Mouse (Mus musculus): ENCODE measurements around the gene Snx27. TPM values are rescaled to one million over a fixed set of nuclear protein-coding genes. Genes with fewer than 3 reads are reported as not detected.
A peak's percentile ranks its signal among the peaks of the same experiment; 100 is the strongest.

The Snx27 gene
- polyA plus RNA-seq, 1 experiment from 2014 or later, result 35.5 TPM

- Histone ChIP-seq H3K4me2 (replicated peaks) (no peak overlapping the region), H3K27me3 (replicated peaks) (no peaks in the 10 kb centered on the region), H3K27ac (no peak overlapping the region), H3K4me1 (replicated peaks) (0 out of 2 replicates have a peak, but pooled peaks cover 4% of the 10 kb centered on the region), H3K36me3 (no peaks in the 10 kb centered on the region), H3K4me3 (replicated peaks) (no peak overlapping the region), H3K9me3 (no peaks in the 10 kb centered on the region), H3K9ac (no peak overlapping the region)
- peak; percentile 69 for ATAC-seq
- 31% methylated on average over 20 of the region's 20 CpGs for WGBS
These were observed 98.6 kb downstream of the Snx27 start for GRCm38 (mm10) chr3:94483790-94484439.

GRCm38 (mm10) chr3:94482764-94483385, 99.6 kb downstream of the Snx27 start:
- WGBS, result 80% methylated on average over 17 of the region's 17 CpGs
- no peak overlapping the region for H3K4me2 ChIP-seq (replicated peaks)
- H3K27me3 ChIP-seq (replicated peaks), result no peaks in the 10 kb centered on the region; the same call in 1 of the 2 replicates
- H3K9ac ChIP-seq, result no peak overlapping the region
- H3K4me1 ChIP-seq (replicated peaks), result 0 out of 2 replicates have a peak, but pooled peaks cover 4% of the 10 kb centered on the region
- H3K9me3 ChIP-seq, result no peaks in the 10 kb centered on the region
- no peak for ATAC-seq
- H3K27ac ChIP-seq, result no peak overlapping the region
- no peaks in the 10 kb centered on the region for H3K36me3 ChIP-seq
- no peak overlapping the region for H3K4me3 ChIP-seq (replicated peaks)

GRCm38 (mm10) chr3:94481429-94481828, 101.1 kb downstream of the Snx27 start:
- no peak overlapping the region for H3K4me3 ChIP-seq (replicated peaks)
- no peak overlapping the region for H3K9ac ChIP-seq
- H3K27ac ChIP-seq, result no peak overlapping the region
- no peaks in the 10 kb centered on the region for H3K36me3 ChIP-seq
- no peak for ATAC-seq
- H3K27me3 ChIP-seq (replicated peaks), result no peaks in the 10 kb centered on the region; the same call in 1 of the 2 replicates
- H3K9me3 ChIP-seq, result no peaks in the 10 kb centered on the region
- 64% methylated on average over 4 of the region's 4 CpGs for WGBS
- peaks cover 2% of the 10 kb centered on the region; the same call in 1 of the 2 replicates for H3K4me1 ChIP-seq (replicated peaks)
- no peak overlapping the region for H3K4me2 ChIP-seq (replicated peaks)

GRCm38 (mm10) chr3:94480291-94480884, 102.1 kb downstream of the Snx27 start, which contains the start of gene Riiad1:
Gene Riiad1, minus strand, starts transcription at chr3:94480341.
- Histone ChIP-seq H3K9ac (no peak within 1 kb of the TSS), H3K4me3 (replicated peaks) (peak within 1 kb of the TSS; percentile 19), H3K4me2 (replicated peaks) (peak within 1 kb of the TSS; percentile 51), H3K36me3 (no peaks in the 10 kb centered on the region), H3K9me3 (no peaks in the 10 kb centered on the region), H3K27ac (no peak within 1 kb of the TSS), H3K4me1 (replicated peaks) (peaks cover 2% of the 10 kb centered on the region; the same call in 1 of the 2 replicates), H3K27me3 (replicated peaks) (no peaks in the 10 kb centered on the region; the same call in 1 of the 2 replicates)
- ATAC-seq, result no peak
- 10% methylated on average over 16 of the region's 16 CpGs for WGBS

GRCm38 (mm10) chr3:94479564-94479963, 103.0 kb downstream of the Snx27 start:
- Histone ChIP-seq H3K9me3 (no peaks in the 10 kb centered on the region), H3K4me3 (replicated peaks) (peak overlapping the region; percentile 19), H3K9ac (no peak overlapping the region), H3K4me2 (replicated peaks) (peak overlapping the region; percentile 51), H3K4me1 (replicated peaks) (peaks cover 2% of the 10 kb centered on the region; the same call in 1 of the 2 replicates), H3K36me3 (no peaks in the 10 kb centered on the region), H3K27ac (no peak overlapping the region), H3K27me3 (replicated peaks) (no peaks in the 10 kb centered on the region; the same call in 1 of the 2 replicates)
- no peak for ATAC-seq
- 8% methylated on average over 11 of the region's 11 CpGs for WGBS

- H3K9ac ChIP-seq, result no peak overlapping the region
- no peak for ATAC-seq
- H3K27me3 ChIP-seq (replicated peaks), result no peaks in the 10 kb centered on the region; the same call in 1 of the 2 replicates
- no peaks in the 10 kb centered on the region for H3K36me3 ChIP-seq
- H3K4me3 ChIP-seq (replicated peaks), result peak overlapping the region; percentile 19
- no peak overlapping the region for H3K4me2 ChIP-seq (replicated peaks)
- no peaks in the 10 kb centered on the region for H3K9me3 ChIP-seq
- H3K27ac ChIP-seq, result no peak overlapping the region
- peaks cover 4% of the 10 kb centered on the region; the same call in 1 of the 2 replicates for H3K4me1 ChIP-seq (replicated peaks)
- 17% methylated on average over 9 of the region's 9 CpGs for WGBS
These were observed 103.8 kb downstream of the Snx27 start for GRCm38 (mm10) chr3:94478591-94479169.

- Histone ChIP-seq H3K27ac (no peak within 1 kb of the TSS), H3K4me1 (replicated peaks) (peaks cover 8% of the 10 kb centered on the region), H3K4me2 (replicated peaks) (no peak within 1 kb of the TSS), H3K9ac (no peak within 1 kb of the TSS), H3K9me3 (no peaks in the 10 kb centered on the region), H3K27me3 (replicated peaks) (no peaks in the 10 kb centered on the region; the same call in 1 of the 2 replicates), H3K4me3 (replicated peaks) (peak within 1 kb of the TSS; percentile 19), H3K36me3 (no peaks in the 10 kb centered on the region)
- ATAC-seq, result peak; percentile 36; the same call in 1 of the 2 replicates
- 7% methylated on average over 14 of the region's 14 CpGs for WGBS
These were observed 104.5 kb downstream of the Snx27 start, which contains the start of gene Celf3 for GRCm38 (mm10) chr3:94477981-94478422. Gene Celf3, plus strand, starts transcription at chr3:94478295.

- Histone ChIP-seq H3K27ac (no peak overlapping the region), H3K4me3 (replicated peaks) (no peak overlapping the region), H3K4me2 (replicated peaks) (no peak overlapping the region), H3K27me3 (replicated peaks) (no peaks in the 10 kb centered on the region; the same call in 1 of the 2 replicates), H3K4me1 (replicated peaks) (peaks cover 9% of the 10 kb centered on the region), H3K36me3 (no peaks in the 10 kb centered on the region), H3K9me3 (no peaks in the 10 kb centered on the region), H3K9ac (no peak overlapping the region)
- WGBS, result 57% methylated on average over 4 of the region's 4 CpGs
- ATAC-seq, result no peak
These were observed 105.1 kb downstream of the Snx27 start for GRCm38 (mm10) chr3:94477444-94477843.

GRCm38 (mm10) chr3:94476301-94477035, 106.0 kb downstream of the Snx27 start:
- H3K4me3 ChIP-seq (replicated peaks), result no peak overlapping the region
- no peaks in the 10 kb centered on the region for H3K9me3 ChIP-seq
- H3K36me3 ChIP-seq, result no peaks in the 10 kb centered on the region
- WGBS, result 29% methylated on average over 8 of the region's 8 CpGs
- H3K27ac ChIP-seq, result no peak overlapping the region
- H3K4me1 ChIP-seq (replicated peaks), result peaks cover 9% of the 10 kb centered on the region
- no peak overlapping the region for H3K4me2 ChIP-seq (replicated peaks)
- peak; percentile 50 for ATAC-seq
- H3K9ac ChIP-seq, result no peak overlapping the region
- no peaks in the 10 kb centered on the region; the same call in 1 of the 2 replicates for H3K27me3 ChIP-seq (replicated peaks)

GRCm38 (mm10) chr3:94473567-94474232, 108.8 kb downstream of the Snx27 start:
- Histone ChIP-seq H3K27ac (no peak overlapping the region), H3K36me3 (no peaks in the 10 kb centered on the region), H3K4me3 (replicated peaks) (no peak overlapping the region), H3K9ac (no peak overlapping the region), H3K4me2 (replicated peaks) (no peak overlapping the region), H3K27me3 (replicated peaks) (no peaks in the 10 kb centered on the region; the same call in 1 of the 2 replicates), H3K9me3 (no peaks in the 10 kb centered on the region), H3K4me1 (replicated peaks) (peaks cover 7% of the 10 kb centered on the region)
- WGBS, result 43% methylated on average over 5 of the region's 5 CpGs
- ATAC-seq, result no peak

GRCm38 (mm10) chr3:94473115-94473505, 109.4 kb downstream of the Snx27 start:
- no peak overlapping the region for H3K4me3 ChIP-seq (replicated peaks)
- no peak overlapping the region for H3K9ac ChIP-seq
- H3K27ac ChIP-seq, result peak overlapping the region; percentile 73
- H3K36me3 ChIP-seq, result no peaks in the 10 kb centered on the region
- no peaks in the 10 kb centered on the region for H3K9me3 ChIP-seq
- H3K4me2 ChIP-seq (replicated peaks), result peak overlapping the region; percentile 49
- no peaks in the 10 kb centered on the region for H3K27me3 ChIP-seq (replicated peaks)
- no peak for ATAC-seq
- H3K4me1 ChIP-seq (replicated peaks), result peaks cover 7% of the 10 kb centered on the region
- 36% methylated on average over 10 of the region's 10 CpGs for WGBS
